Mouse (Mus musculus): ENCODE measurements around the gene Oxld1. TPM values are rescaled to one million over a fixed set of nuclear protein-coding genes. Genes with fewer than 3 reads are reported as not detected.

Oxld1 gene
- total and polyA plus RNA-seq, 3 experiments: 10.4 to 31.4 (median 20.3) TPM

GRCm38 (mm10) chr11:120442765-120443280 is 15.0 kb downstream of the Oxld1 start:
- DNase-seq (ENCODE audit: extremely low read depth): no peak
- H3K4me1 ChIP-seq (ENCODE audit: control insufficient read depth in 1 of 2, insufficient read depth in 2 of 2): peaks cover 19 to 32% of the 10 kb centered on the region in 2 experiments
- dilution Hi-C loops (cut with MboI; ENCODE audit: extremely low pct_ligation_motif_present, extremely low pct_unique_long_range_greater_than_20kb, low sequenced_read_pairs) (no loop called here), in situ Hi-C loops (cut with MboI; ENCODE audit: low pct_ligation_motif_present, low pct_unique_long_range_greater_than_20kb, low sequenced_read_pairs) (no loop called here)
- no peak overlapping the region for H3K4me3 ChIP-seq (replicated peaks in 1 of 3; ENCODE audit: low read depth in 2 of 3, low read length in 2 of 3, poor library complexity in 1 of 3)
- H3K79me2 ChIP-seq (replicated peaks; ENCODE audit: control insufficient read depth, extremely low read depth, insufficient read depth, poor library complexity, severe bottlenecking): no peaks in the 10 kb centered on the region
- no peaks in the 10 kb centered on the region for H3K9me3 ChIP-seq (replicated peaks; ENCODE audit: low read length)
- no peak overlapping the region for H3K9ac ChIP-seq (ENCODE audit: insufficient read depth, low read depth)
- TF ChIP-seq TCF12 (IDR thresholded peaks at IDR 0.05; ENCODE audit: low read depth, low read length): no peak
- TF ChIP-seq CTCF (conservative IDR thresholded peaks at IDR 0.05 in 1 of 2, IDR thresholded peaks at IDR 0.05 in 1 of 2; ENCODE audit: low read depth in 2 of 2, low read length in 2 of 2): peak; percentile 41 to 53; a peak in 3 of 4 replicates
- no peaks in the 10 kb centered on the region for H3K27me3 ChIP-seq (replicated peaks)
- H3K36me3 ChIP-seq (replicated peaks in 1 of 2; ENCODE audit: control insufficient read depth in 1 of 2, insufficient read depth in 1 of 2, low read length in 1 of 2): no peaks in the 10 kb centered on the region
- no peak overlapping the region for H3K4me2 ChIP-seq (ENCODE audit: insufficient read depth, low read depth, poor library complexity, severe bottlenecking)
- H3K27ac ChIP-seq (ENCODE audit: insufficient read depth, low read depth): no peak overlapping the region

- in situ Hi-C loops (cut with MboI; ENCODE audit: low pct_ligation_motif_present, low pct_unique_long_range_greater_than_20kb, low sequenced_read_pairs): no loop called here
- H3K27ac ChIP-seq (ENCODE audit: insufficient read depth, low read depth): no peak within 1 kb of the TSS
- TF ChIP-seq GABPA (IDR thresholded peaks at IDR 0.05; ENCODE audit: insufficient replicate concordance, low read depth, low read length) (no peak), TBP (conservative IDR thresholded peaks at IDR 0.05; ENCODE audit: low read depth, low read length) (no peak), MAZ (IDR thresholded peaks at IDR 0.05; ENCODE audit: low read depth, low read length) (no peak), USF1 (IDR thresholded peaks at IDR 0.05; ENCODE audit: low read depth, low read length) (no peak), IRF4 (IDR thresholded peaks at IDR 0.05; ENCODE audit: low read depth, low read length) (no peak), ZKSCAN1 (IDR thresholded peaks at IDR 0.05; ENCODE audit: borderline replicate concordance, low read depth, low read length) (no peak), NRF1 (IDR thresholded peaks at IDR 0.05; ENCODE audit: low read depth, low read length) (no peak), HCFC1 (IDR thresholded peaks at IDR 0.05; ENCODE audit: low read depth, low read length) (no peak), CHD1 (IDR thresholded peaks at IDR 0.05; ENCODE audit: low read depth, low read length) (no peak), ELF1 (IDR thresholded peaks at IDR 0.05; ENCODE audit: low read depth, low read length) (no peak), PAX5 (IDR thresholded peaks at IDR 0.05; ENCODE audit: low read length) (no peak), RCOR1 (conservative IDR thresholded peaks at IDR 0.05; ENCODE audit: low read depth, low read length) (no peak), POLR2A (IDR thresholded peaks at IDR 0.05; ENCODE audit: low read depth, low read length) (no peak), ZC3H11A (IDR thresholded peaks at IDR 0.05; ENCODE audit: low read depth, low read length) (no peak), EP300 (IDR thresholded peaks at IDR 0.05; ENCODE audit: low read length) (no peak), CHD2 (IDR thresholded peaks at IDR 0.05; ENCODE audit: low read length) (no peak)
These were observed 15.5 kb downstream of the Oxld1 start, which contains the start of gene Tspan10 for GRCm38 (mm10) chr11:120442344-120442743. Tspan10 (plus strand) TSS chr11:120442644.

More at GRCm38 (mm10) chr11:120442344-120442743, 15.5 kb downstream of the Oxld1 start, which contains the start of gene Tspan10:
- no peak within 1 kb of the TSS for H3K4me2 ChIP-seq (ENCODE audit: insufficient read depth, low read depth, poor library complexity, severe bottlenecking)
- H3K4me3 ChIP-seq (replicated peaks in 1 of 3; ENCODE audit: low read depth in 2 of 3, low read length in 2 of 3, poor library complexity in 1 of 3): no peak within 1 kb of the TSS
- no peaks in the 10 kb centered on the region for H3K36me3 ChIP-seq (replicated peaks in 1 of 2; ENCODE audit: control insufficient read depth in 1 of 2, insufficient read depth in 1 of 2, low read length in 1 of 2)
- no peaks in the 10 kb centered on the region for H3K27me3 ChIP-seq (replicated peaks)
- peaks cover 19 to 29% of the 10 kb centered on the region in 2 experiments for H3K4me1 ChIP-seq (ENCODE audit: control insufficient read depth in 1 of 2, insufficient read depth in 2 of 2)
- peaks cover 1% of the 10 kb centered on the region for H3K79me2 ChIP-seq (replicated peaks; ENCODE audit: control insufficient read depth, extremely low read depth, insufficient read depth, poor library complexity, severe bottlenecking)
- no peaks in the 10 kb centered on the region for H3K9me3 ChIP-seq (replicated peaks; ENCODE audit: low read length)
- no peak for DNase-seq (ENCODE audit: extremely low read depth)
- H3K9ac ChIP-seq (ENCODE audit: insufficient read depth, low read depth): no peak within 1 kb of the TSS
- dilution Hi-C loops (cut with MboI; ENCODE audit: extremely low pct_ligation_motif_present, extremely low pct_unique_long_range_greater_than_20kb, low sequenced_read_pairs): no loop called here

All from CH12.LX (cell line).